Mouse (Mus musculus) WW6 (cell line): ENCODE measurements around the gene Ncf2.
A peak's percentile ranks its signal among the peaks of the same experiment; 100 is the strongest.

ENCODE experiments used
- DNase-seq: peaks from one replicate; pipeline ENCODE4 v3.0.0-alpha.2; 2013; ENCODE audit warnings: low read depth, low spot score

Gene Ncf2

GRCm38 (mm10) chr1:152796683-152797263 is 3.2 kb upstream of the Ncf2 start:
- no peak for DNase-seq

GRCm38 (mm10) chr1:152798125-152798524 is 1.9 kb upstream of the Ncf2 start:
- DNase-seq = no peak

- DNase-seq = no peak
Observed at GRCm38 (mm10) chr1:152800633-152801176, 711 bp downstream of the Ncf2 start.

GRCm38 (mm10) chr1:152804907-152805306 is 4.9 kb downstream of the Ncf2 start:
- no peak for DNase-seq

- DNase-seq = no peak
Observed at GRCm38 (mm10) chr1:152807619-152808391, 7.8 kb downstream of the Ncf2 start.

GRCm38 (mm10) chr1:152808392-152808680 is 8.3 kb downstream of the Ncf2 start:
- no peak for DNase-seq

GRCm38 (mm10) chr1:152809541-152810252 is 9.7 kb downstream of the Ncf2 start:
- no peak for DNase-seq

- no peak for DNase-seq
Observed at GRCm38 (mm10) chr1:152810533-152811439, 10.8 kb downstream of the Ncf2 start.

- DNase-seq = peak; percentile 73
Observed at GRCm38 (mm10) chr1:152815265-152815701, 15.3 kb downstream of the Ncf2 start.

GRCm38 (mm10) chr1:152817027-152817769 is 17.2 kb downstream of the Ncf2 start:
- DNase-seq = no peak

GRCm38 (mm10) chr1:152817794-152818193 is 17.8 kb downstream of the Ncf2 start:
- no peak for DNase-seq

GRCm38 (mm10) chr1:152819558-152819957 is 19.6 kb downstream of the Ncf2 start:
- no peak for DNase-seq

GRCm38 (mm10) chr1:152820911-152821695 is 21.1 kb downstream of the Ncf2 start:
- no peak for DNase-seq

GRCm38 (mm10) chr1:152821746-152822145 is 21.8 kb downstream of the Ncf2 start:
- DNase-seq = no peak

GRCm38 (mm10) chr1:152824206-152824605 is 24.2 kb downstream of the Ncf2 start:
- DNase-seq = no peak

GRCm38 (mm10) chr1:152826446-152826845 is 26.5 kb downstream of the Ncf2 start:
- DNase-seq = no peak

- no peak for DNase-seq
Observed at GRCm38 (mm10) chr1:152828168-152828567, 28.2 kb downstream of the Ncf2 start.

- DNase-seq = no peak
Observed at GRCm38 (mm10) chr1:152828637-152829355, 28.8 kb downstream of the Ncf2 start.

GRCm38 (mm10) chr1:152830054-152830453 is 30.1 kb downstream of the Ncf2 start:
- no peak for DNase-seq
